Mouse (Mus musculus) limb, embryonic 12.5 days (tissue): Measurements from ENCODE around the gene Il10rb. TPM values are rescaled to one million over a fixed set of nuclear protein-coding genes. Genes with fewer than 3 reads are reported as not detected.

Source experiments
- ATAC-seq: fragments of 200-750 bp; cut with Nextera tagmentation; 2 replicates; pipeline ENCODE4 v1.8.0; 2017; ENCODE audit warnings: low read depth, moderate TSS enrichment; ENCODE audit not compliant: insufficient number of reproducible peaks, insufficient read depth, low FRiP score, low TSS enrichment
- H3K27ac ChIP-seq: fragments of 300-500 bp; sonication (generic); 2 replicates; pipeline ENCODE4 v1.5.1; 2016; ENCODE audit warnings: mild to moderate bottlenecking, moderate library complexity
- H3K27me3 ChIP-seq: fragments of 300-500 bp; sonication (generic); 2 replicates; pipeline ENCODE4 v1.6.1; 2016; ENCODE audit warnings: mild to moderate bottlenecking, moderate library complexity
- H3K36me3 ChIP-seq: fragments of 300-500 bp; sonication (generic); 2 replicates; pipeline ENCODE4 v1.6.1; 2016; ENCODE audit warnings: mild to moderate bottlenecking, moderate library complexity
- H3K4me1 ChIP-seq: fragments of 300-500 bp; sonication (generic); replicated peaks from 2 replicates; pipeline ENCODE4 v1.6.1; 2016
- H3K4me2 ChIP-seq: fragments of 300-500 bp; sonication (generic); 2 replicates; pipeline ENCODE4 v1.6.1; 2016; ENCODE audit warnings: mild to moderate bottlenecking, moderate library complexity
- H3K4me3 ChIP-seq: fragments of 300-500 bp; sonication (generic); replicated peaks from 2 replicates; pipeline ENCODE4 v1.5.1; 2016; ENCODE audit warnings: mild to moderate bottlenecking
- H3K9ac ChIP-seq: fragments of 300-500 bp; sonication (generic); replicated peaks from 2 replicates; pipeline ENCODE4 v1.6.1; 2016; ENCODE audit warnings: mild to moderate bottlenecking, moderate library complexity
- H3K9me3 ChIP-seq: fragments of 300-500 bp; sonication (generic); 2 replicates; pipeline ENCODE4 v1.6.1; 2016; ENCODE audit warnings: mild to moderate bottlenecking, moderate library complexity
- WGBS: fragments of 180-500 bp; shearing (Covaris S2); methylation state at CpG from one replicate; pipeline ENCODE4 v1.1.7; 2016; 5-methylcytosine and 5-hydroxymethylcytosine counted together
- polyA plus RNA-seq: library from polyadenylated mRNA; unstranded; fragments of >200 nt; fragmentation: Nextera tagmentation; extraction: Ambion mirVana; gene quantifications from 2 replicates; pipeline ENCODE4 v1.2.1, GENCODE M21; 2016

The Il10rb gene
- polyA plus RNA-seq, 1 experiment from 2014 or later, result 8.0 TPM

GRCm38 (mm10) chr16:91401569-91402165 lies 4.3 kb upstream of the Il10rb start:
- WGBS, result 67% methylated on average over 6 of the region's 6 CpGs
- no peaks in the 10 kb centered on the region for H3K27me3 ChIP-seq
- H3K4me2 ChIP-seq, result no peak overlapping the region
- H3K36me3 ChIP-seq, result peaks cover 26% of the 10 kb centered on the region
- ATAC-seq, result no peak
- H3K9me3 ChIP-seq, result no peaks in the 10 kb centered on the region
- no peak overlapping the region for H3K9ac ChIP-seq
- H3K4me1 ChIP-seq, result peaks cover 24% of the 10 kb centered on the region
- H3K4me3 ChIP-seq, result no peak overlapping the region
- peak overlapping the region; percentile 70 for H3K27ac ChIP-seq

GRCm38 (mm10) chr16:91403784-91404183 lies 2.2 kb upstream of the Il10rb start:
- Histone ChIP-seq H3K9ac (no peak overlapping the region), H3K27me3 (no peaks in the 10 kb centered on the region), H3K36me3 (peaks cover 20% of the 10 kb centered on the region), H3K4me3 (no peak overlapping the region), H3K27ac (no peak overlapping the region), H3K9me3 (no peaks in the 10 kb centered on the region), H3K4me1 (peaks cover 34% of the 10 kb centered on the region), H3K4me2 (no peak overlapping the region)
- no peak for ATAC-seq
- 87% methylated on average over 9 of the region's 9 CpGs for WGBS

- H3K4me2 ChIP-seq, result no peak overlapping the region
- peaks cover 34% of the 10 kb centered on the region for H3K4me1 ChIP-seq
- 94% methylated on average over 8 of the region's 8 CpGs for WGBS
- H3K4me3 ChIP-seq, result no peak overlapping the region
- H3K27me3 ChIP-seq, result 0 out of 2 replicates have a peak, but pooled peaks cover under 1% of the 10 kb centered on the region
- peaks cover 20% of the 10 kb centered on the region for H3K36me3 ChIP-seq
- ATAC-seq, result no peak
- no peaks in the 10 kb centered on the region for H3K9me3 ChIP-seq
- no peak overlapping the region for H3K9ac ChIP-seq
- no peak overlapping the region for H3K27ac ChIP-seq
These were observed 1.8 kb upstream of the Il10rb start for GRCm38 (mm10) chr16:91404187-91404586.

- peaks cover 34% of the 10 kb centered on the region for H3K4me1 ChIP-seq
- WGBS, result 81% methylated on average over 10 of the region's 10 CpGs
- peaks cover 20% of the 10 kb centered on the region for H3K36me3 ChIP-seq
- no peak for ATAC-seq
- H3K27me3 ChIP-seq, result 0 out of 2 replicates have a peak, but pooled peaks cover 3% of the 10 kb centered on the region
- no peaks in the 10 kb centered on the region for H3K9me3 ChIP-seq
- H3K9ac ChIP-seq, result no peak overlapping the region
- H3K27ac ChIP-seq, result no peak overlapping the region
- H3K4me2 ChIP-seq, result no peak overlapping the region
- H3K4me3 ChIP-seq, result no peak overlapping the region
These were observed 961 bp upstream of the Il10rb start for GRCm38 (mm10) chr16:91404828-91405577.

GRCm38 (mm10) chr16:91406585-91407220 lies 739 bp downstream of the Il10rb start:
- WGBS, result 0% methylated on average over 13 of the region's 13 CpGs
- peak overlapping the region; percentile 70; the same call in 1 of the 2 replicates for H3K27ac ChIP-seq
- 0 out of 2 replicates have a peak, but pooled peaks have one; percentile 8 for ATAC-seq

GRCm38 (mm10) chr16:91413102-91413844 lies 7.3 kb downstream of the Il10rb start:
- Histone ChIP-seq H3K27me3 (0 out of 2 replicates have a peak, but pooled peaks cover 3% of the 10 kb centered on the region), H3K27ac (no peak overlapping the region), H3K4me2 (no peak overlapping the region), H3K36me3 (peaks cover 12% of the 10 kb centered on the region), H3K4me3 (no peak overlapping the region), H3K4me1 (0 out of 2 replicates have a peak, but pooled peaks cover 3% of the 10 kb centered on the region), H3K9ac (no peak overlapping the region), H3K9me3 (no peaks in the 10 kb centered on the region)
- ATAC-seq, result no peak
- WGBS, result 48% methylated on average over 12 of the region's 12 CpGs

More at GRCm38 (mm10) chr16:91406585-91407220, 739 bp downstream of the Il10rb start:
- Histone ChIP-seq H3K27me3 (0 out of 2 replicates have a peak, but pooled peaks cover 3% of the 10 kb centered on the region), H3K4me1 (peaks cover 22% of the 10 kb centered on the region), H3K9me3 (no peaks in the 10 kb centered on the region), H3K36me3 (peaks cover 18% of the 10 kb centered on the region), H3K4me3 (peak overlapping the region; percentile 72), H3K4me2 (peak overlapping the region; percentile 96), H3K9ac (peak overlapping the region; percentile 80)

GRCm38 (mm10) chr16:91415391-91416189 lies 9.6 kb downstream of the Il10rb start:
- Histone ChIP-seq H3K9ac (no peak overlapping the region), H3K4me3 (no peak overlapping the region), H3K27ac (no peak overlapping the region), H3K36me3 (peaks cover 15% of the 10 kb centered on the region), H3K27me3 (no peaks in the 10 kb centered on the region), H3K4me1 (0 out of 2 replicates have a peak, but pooled peaks cover 2% of the 10 kb centered on the region), H3K9me3 (no peaks in the 10 kb centered on the region), H3K4me2 (no peak overlapping the region)
- no peak for ATAC-seq
- WGBS, result 87% methylated on average over 9 of the region's 9 CpGs

GRCm38 (mm10) chr16:91416357-91416756 lies 10.4 kb downstream of the Il10rb start:
- H3K36me3 ChIP-seq, result peaks cover 19% of the 10 kb centered on the region
- no peak overlapping the region for H3K4me2 ChIP-seq
- H3K27me3 ChIP-seq, result no peaks in the 10 kb centered on the region
- H3K4me3 ChIP-seq, result no peak overlapping the region
- H3K27ac ChIP-seq, result no peak overlapping the region
- no peaks in the 10 kb centered on the region for H3K4me1 ChIP-seq
- 95% methylated on average over 6 of the region's 6 CpGs for WGBS
- no peak for ATAC-seq
- H3K9me3 ChIP-seq, result no peaks in the 10 kb centered on the region
- H3K9ac ChIP-seq, result no peak overlapping the region

- Histone ChIP-seq H3K27me3 (no peaks in the 10 kb centered on the region), H3K4me1 (no peaks in the 10 kb centered on the region), H3K36me3 (peaks cover 19% of the 10 kb centered on the region), H3K9ac (no peak overlapping the region), H3K4me2 (no peak overlapping the region), H3K27ac (no peak overlapping the region), H3K4me3 (no peak overlapping the region), H3K9me3 (no peaks in the 10 kb centered on the region)
- WGBS, result 85% methylated on average over 7 of the region's 7 CpGs
- ATAC-seq, result no peak
These were observed 11.0 kb downstream of the Il10rb start for GRCm38 (mm10) chr16:91416938-91417337.

- Histone ChIP-seq H3K9me3 (no peaks in the 10 kb centered on the region), H3K27ac (no peak overlapping the region), H3K4me2 (no peak overlapping the region), H3K4me3 (no peak overlapping the region), H3K36me3 (peaks cover 17% of the 10 kb centered on the region), H3K4me1 (no peaks in the 10 kb centered on the region), H3K27me3 (no peaks in the 10 kb centered on the region), H3K9ac (no peak overlapping the region)
- no peak for ATAC-seq
- 71% methylated on average over 5 of the region's 5 CpGs for WGBS
These were observed 12.6 kb downstream of the Il10rb start for GRCm38 (mm10) chr16:91418531-91418930.
